Mouse (Mus musculus): ENCODE measurements at regions not wholly inside any gene's neighbourhood (a gene's known extent, or its start where the extent isn't known, plus 50 kb on each side); places are given as distances from the start of the nearest gene placed in this dataset.

- TF ChIP-seq CTCF (IDR thresholded peaks at IDR 0.05; ENCODE audit: low read depth) (no peak), EP300 (IDR thresholded peaks at IDR 0.05; ENCODE audit: low read depth) (no peak)
These were observed 83.4 kb downstream of the Cbln1 start for GRCm38 (mm10) chr8:87389016-87389415.
